Mouse (Mus musculus) CH12.LX (cell line): ENCODE data around the gene Slc16a2. TPM values are rescaled to one million over a fixed set of nuclear protein-coding genes. Genes with fewer than 3 reads are reported as not detected.

Experiments
- DNase-seq: peaks from one replicate; pipeline ENCODE4 v3.0.0-alpha.2; 2013; ENCODE audit errors: extremely low read depth
- H3K27ac ChIP-seq: 2 replicates; pipeline ENCODE4 v1.5.1; 2012; ENCODE audit warnings: low read depth, mild to moderate bottlenecking, control low read depth, moderate library complexity; ENCODE audit not compliant: insufficient read depth
- H3K27me3 ChIP-seq: replicated peaks from 2 replicates; pipeline ENCODE3; 2012; ENCODE audit warnings: inconsistent platforms
- H3K36me3 ChIP-seq, 2 experiments: replicated peaks in 1 of 2; 2 replicates each; pipeline versions ENCODE3 to v1.6.1; 2012; ENCODE audit warnings: inconsistent platforms in 1 of 2, low read length in 1 of 2, mild to moderate bottlenecking in 1 of 2, mixed read lengths in 1 of 2, moderate library complexity in 1 of 2; ENCODE audit not compliant: control insufficient read depth in 1 of 2, insufficient read depth in 1 of 2
- H3K4me1 ChIP-seq, 2 experiments: 2 replicates each; pipeline ENCODE4 v1.6.1; 2012; ENCODE audit warnings: inconsistent platforms in 1 of 2, moderate library complexity in 1 of 2; ENCODE audit not compliant: insufficient read depth in 2 of 2, control insufficient read depth in 1 of 2
- H3K4me2 ChIP-seq: 2 replicates; pipeline ENCODE4 v1.6.1; 2012; ENCODE audit warnings: low read depth, mild to moderate bottlenecking, control low read depth; ENCODE audit not compliant: poor library complexity, insufficient read depth, severe bottlenecking
- H3K4me3 ChIP-seq, 3 experiments: fragments of 150-350 bp in 1 of 3; sonication (generic) in 1 of 3; replicated peaks in 1 of 3; 2 replicates each; pipeline versions ENCODE3 to v1.5.1; 2011 to 2012; ENCODE audit warnings: low read depth in 2 of 3, low read length in 2 of 3, mild to moderate bottlenecking in 2 of 3, moderate library complexity in 2 of 3, control low read depth in 1 of 3, improper control_type of control experiment in 1 of 3, inconsistent platforms in 1 of 3, mixed read lengths in 1 of 3; ENCODE audit not compliant: poor library complexity in 1 of 3
- H3K79me2 ChIP-seq: replicated peaks from 2 replicates; pipeline ENCODE4 v1.6.1; 2012; ENCODE audit warnings: mild to moderate bottlenecking, moderate library complexity; ENCODE audit not compliant: control insufficient read depth, poor library complexity, insufficient read depth, severe bottlenecking; ENCODE audit errors: extremely low read depth
- H3K9ac ChIP-seq: 2 replicates; pipeline ENCODE4 v1.6.1; 2012; ENCODE audit warnings: low read depth, mild to moderate bottlenecking, control low read depth, moderate library complexity; ENCODE audit not compliant: insufficient read depth
- H3K9me3 ChIP-seq: replicated peaks from 2 replicates; pipeline ENCODE3; 2012; ENCODE audit warnings: low read length, inconsistent platforms, mixed read lengths
- BHLHE40 ChIP-seq: IDR thresholded peaks from 2 replicates; pipeline ENCODE4 v1.6.1; 2011; ENCODE audit warnings: mild to moderate bottlenecking, low read depth, low read length, improper control_type of control experiment
- CHD1 ChIP-seq: IDR thresholded peaks from 2 replicates; pipeline ENCODE4 v1.6.1; 2012; ENCODE audit warnings: low read depth, low read length, improper control_type of control experiment, inconsistent platforms
- CTCF ChIP-seq, 2 experiments: IDR thresholded peaks in 1 of 2; conservative IDR thresholded peaks in 1 of 2; 2 replicates each; pipeline ENCODE4 v1.5.1; 2011 to 2012; ENCODE audit warnings: low read depth in 2 of 2, low read length in 2 of 2, improper control_type of control experiment in 1 of 2, inconsistent platforms in 1 of 2, mild to moderate bottlenecking in 1 of 2, moderate library complexity in 1 of 2
- ETS1 ChIP-seq: conservative IDR thresholded peaks from 2 replicates; pipeline ENCODE4 v1.6.1; 2012; ENCODE audit warnings: low read depth, mild to moderate bottlenecking, inconsistent platforms, low read length, improper control_type of control experiment, moderate library complexity
- GABPA ChIP-seq: IDR thresholded peaks from 2 replicates; pipeline ENCODE4 v1.6.1; 2012; ENCODE audit warnings: low read depth, low read length, improper control_type of control experiment, inconsistent platforms; ENCODE audit not compliant: insufficient replicate concordance
- IRF4 ChIP-seq: IDR thresholded peaks from 2 replicates; pipeline ENCODE4 v1.6.1; 2014; ENCODE audit warnings: low read depth, mild to moderate bottlenecking, inconsistent platforms, low read length, improper control_type of control experiment
- KAT2A ChIP-seq: IDR thresholded peaks from 2 replicates; pipeline ENCODE4 v1.6.1; 2012; ENCODE audit warnings: low read length, improper control_type of control experiment, inconsistent platforms; ENCODE audit not compliant: insufficient replicate concordance
- MAZ ChIP-seq: IDR thresholded peaks from 2 replicates; pipeline ENCODE4 v1.6.1; 2012; ENCODE audit warnings: low read depth, mild to moderate bottlenecking, inconsistent platforms, low read length, improper control_type of control experiment, moderate library complexity
- MEF2A ChIP-seq: IDR thresholded peaks from 2 replicates; pipeline ENCODE4 v1.6.1; 2014; ENCODE audit warnings: low read depth, mild to moderate bottlenecking, inconsistent platforms, low read length, improper control_type of control experiment, borderline replicate concordance
- NELFE ChIP-seq: IDR thresholded peaks from 2 replicates; pipeline ENCODE4 v1.6.1; 2011; ENCODE audit warnings: low read depth, low read length, improper control_type of control experiment
- PAX5 ChIP-seq: IDR thresholded peaks from 2 replicates; pipeline ENCODE4 v1.6.1; 2012; ENCODE audit warnings: low read length, inconsistent platforms, mixed read lengths
- POLR2A ChIP-seq: IDR thresholded peaks from 2 replicates; pipeline ENCODE4 v1.6.1; 2011; ENCODE audit warnings: low read depth, mild to moderate bottlenecking, improper control_type of control experiment, low read length
- POLR2AphosphoS2 ChIP-seq: IDR thresholded peaks from 2 replicates; pipeline ENCODE4 v1.6.1; 2011; ENCODE audit warnings: low read depth, low read length, improper control_type of control experiment
- RCOR1 ChIP-seq: conservative IDR thresholded peaks from 2 replicates; pipeline ENCODE4 v1.6.1; 2012; ENCODE audit warnings: low read depth, mild to moderate bottlenecking, inconsistent platforms, low read length, improper control_type of control experiment
- SIN3A ChIP-seq: IDR thresholded peaks from 2 replicates; pipeline ENCODE4 v1.6.1; 2012; ENCODE audit warnings: low read length, improper control_type of control experiment, inconsistent platforms
- TBP ChIP-seq: conservative IDR thresholded peaks from 2 replicates; pipeline ENCODE4 v1.6.1; 2011; ENCODE audit warnings: low read depth, low read length, improper control_type of control experiment
- UBTF ChIP-seq: IDR thresholded peaks from 2 replicates; pipeline ENCODE4 v1.6.1; 2012; ENCODE audit warnings: low read depth, mild to moderate bottlenecking, inconsistent platforms, low read length, improper control_type of control experiment, moderate library complexity
- USF1 ChIP-seq: IDR thresholded peaks from 2 replicates; pipeline ENCODE4 v1.6.1; 2014; ENCODE audit warnings: low read depth, mild to moderate bottlenecking, inconsistent platforms, low read length, improper control_type of control experiment
- USF2 ChIP-seq: conservative IDR thresholded peaks from 2 replicates; pipeline ENCODE4 v1.6.1; 2011; ENCODE audit warnings: low read depth, low read length, improper control_type of control experiment
- ZC3H11A ChIP-seq: IDR thresholded peaks from 2 replicates; pipeline ENCODE4 v1.6.1; 2012; ENCODE audit warnings: low read depth, mild to moderate bottlenecking, inconsistent platforms, low read length, improper control_type of control experiment
- ZMIZ1 ChIP-seq: IDR thresholded peaks from 2 replicates; pipeline ENCODE4 v1.6.1; 2012; ENCODE audit warnings: low read depth, mild to moderate bottlenecking, inconsistent platforms, low read length, improper control_type of control experiment
- ZNF384 ChIP-seq: IDR thresholded peaks from 2 replicates; pipeline ENCODE4 v1.6.1; 2012; ENCODE audit warnings: low read depth, low read length, improper control_type of control experiment, inconsistent platforms
- dilution Hi-C: fragments of 300-500 bp; cut with MboI; formaldehyde crosslinking; loops from 2 replicates; pipeline ENCODE4 v1.14.3; 2020; ENCODE audit warnings: low sequenced_read_pairs; ENCODE audit not compliant: extremely low pct_unique_long_range_greater_than_20kb, extremely low pct_ligation_motif_present
- in situ Hi-C: fragments of 300-500 bp; cut with MboI; formaldehyde crosslinking; loops from 3 replicates; pipeline ENCODE4 v1.14.3; 2019; ENCODE audit warnings: low sequenced_read_pairs, low pct_ligation_motif_present, low pct_unique_long_range_greater_than_20kb, mixed read lengths
- polyA plus RNA-seq: library from polyadenylated mRNA; unstranded; fragments of >175 nt; gene quantifications from 2 replicates; pipeline ENCODE4 v1.2.1, GENCODE M21; 2012; ENCODE audit warnings: low read depth; ENCODE audit not compliant: insufficient read length
- total RNA-seq, 2 experiments: library from RNA; depleted of rRNA; stranded (reverse); fragments of 300-350 nt in 1 of 2; fragments of >200 nt in 1 of 2; gene quantifications; 2 replicates each; pipeline ENCODE4 v1.2.3; 2012 to 2014

Gene Slc16a2
- total and polyA plus RNA-seq, 3 experiments = 0.32 to 2.2 (median 0.42) TPM

GRCm38 (mm10) chrX:103704024-103704423 lies 117.8 kb downstream of the Slc16a2 start:
- in situ Hi-C loops (no loop called here), dilution Hi-C loops (no loop called here)
- Histone ChIP-seq H3K9me3 (no peaks in the 10 kb centered on the region), H3K4me2 (no peak overlapping the region), H3K9ac (no peak overlapping the region), H3K36me3 (no peaks in the 10 kb centered on the region), H3K27me3 (no peaks in the 10 kb centered on the region), H3K27ac (no peak overlapping the region), H3K4me3 (no peak overlapping the region), H3K79me2 (no peaks in the 10 kb centered on the region), H3K4me1 (no peaks in the 10 kb centered on the region)
- no peak for DNase-seq
- TF ChIP-seq GABPA = no peak
- TF ChIP-seq PAX5 = no peak
- no peak for TF ChIP-seq TBP
- TF ChIP-seq CTCF (conservative IDR thresholded peaks at IDR 0.05 in 1 of 2, IDR thresholded peaks at IDR 0.05 in 1 of 2; ENCODE audit: low read depth in 2 of 2, low read length in 2 of 2) = no peak
- no peak for TF ChIP-seq ETS1
- no peak for TF ChIP-seq MEF2A
- no peak for TF ChIP-seq USF2
- no peak for TF ChIP-seq USF1
- no peak for TF ChIP-seq BHLHE40
- TF ChIP-seq ZMIZ1 = no peak
- TF ChIP-seq SIN3A = no peak
- TF ChIP-seq ZC3H11A = no peak

- Histone ChIP-seq H3K9ac (no peak overlapping the region), H3K9me3 (no peaks in the 10 kb centered on the region), H3K4me1 (peaks cover 4 to 9% of the 10 kb centered on the region in 2 experiments), H3K4me3 (no peak overlapping the region), H3K36me3 (no peaks in the 10 kb centered on the region), H3K27ac (no peak overlapping the region), H3K4me2 (no peak overlapping the region), H3K79me2 (no peaks in the 10 kb centered on the region), H3K27me3 (no peaks in the 10 kb centered on the region)
- dilution Hi-C loops (no loop called here), in situ Hi-C loops (loop anchor here (25.0 kb wide), 1 partner anchor 215 kb away; no protein-coding TSS in a partner anchor)
- TF ChIP-seq UBTF (no peak), CHD1 (no peak), ZC3H11A (no peak), ETS1 (no peak), BHLHE40 (no peak), POLR2A (no peak), RCOR1 (no peak), POLR2AphosphoS2 (no peak), KAT2A (no peak), PAX5 (no peak), IRF4 (no peak), MAZ (no peak), CTCF (conservative IDR thresholded peaks at IDR 0.05 in 1 of 2, IDR thresholded peaks at IDR 0.05 in 1 of 2; ENCODE audit: low read depth in 2 of 2, low read length in 2 of 2) (no peak), ZMIZ1 (no peak), ZNF384 (no peak), NELFE (no peak), MEF2A (no peak)
- DNase-seq = no peak
Measured at GRCm38 (mm10) chrX:103697796-103698195, 124.0 kb downstream of the Slc16a2 start.
